Mouse (Mus musculus): ENCODE data around the gene Polr3e.
A peak's percentile ranks its signal among the peaks of the same experiment; 100 is the strongest.

Polr3e gene

GRCm38 (mm10) chr7:120917592-120918461 lies at the start of gene Polr3e:
Polr3e (plus strand) TSS chr7:120917744.
- peak; percentile 51; the same call in 1 of the 2 replicates for TF ChIP-seq GATA4 (IDR thresholded peaks at IDR 0.05; ENCODE audit: insufficient replicate concordance, low read length)

GRCm38 (mm10) chr7:120869883-120870282 lies 47.7 kb upstream of the Polr3e start:
- TF ChIP-seq GATA4 (IDR thresholded peaks at IDR 0.05; ENCODE audit: insufficient replicate concordance, low read length), result no peak

- TF ChIP-seq GATA4 (IDR thresholded peaks at IDR 0.05; ENCODE audit: insufficient replicate concordance, low read length), result no peak
These were observed 47.0 kb upstream of the Polr3e start for GRCm38 (mm10) chr7:120870431-120871008.

GRCm38 (mm10) chr7:120873083-120873482 lies 44.5 kb upstream of the Polr3e start:
- TF ChIP-seq GATA4 (IDR thresholded peaks at IDR 0.05; ENCODE audit: insufficient replicate concordance, low read length), result no peak

GRCm38 (mm10) chr7:120874021-120874420 lies 43.5 kb upstream of the Polr3e start:
- no peak for TF ChIP-seq GATA4 (IDR thresholded peaks at IDR 0.05; ENCODE audit: insufficient replicate concordance, low read length)

GRCm38 (mm10) chr7:120874764-120875539 lies 42.6 kb upstream of the Polr3e start:
- TF ChIP-seq GATA4 (IDR thresholded peaks at IDR 0.05; ENCODE audit: insufficient replicate concordance, low read length), result no peak

- TF ChIP-seq GATA4 (IDR thresholded peaks at IDR 0.05; ENCODE audit: insufficient replicate concordance, low read length), result no peak
These were observed 41.8 kb upstream of the Polr3e start for GRCm38 (mm10) chr7:120875540-120876388.

- no peak for TF ChIP-seq GATA4 (IDR thresholded peaks at IDR 0.05; ENCODE audit: insufficient replicate concordance, low read length)
These were observed 39.3 kb upstream of the Polr3e start for GRCm38 (mm10) chr7:120878271-120878670.

GRCm38 (mm10) chr7:120879972-120880371 lies 37.6 kb upstream of the Polr3e start:
- no peak for TF ChIP-seq GATA4 (IDR thresholded peaks at IDR 0.05; ENCODE audit: insufficient replicate concordance, low read length)

- TF ChIP-seq GATA4 (IDR thresholded peaks at IDR 0.05; ENCODE audit: insufficient replicate concordance, low read length), result no peak
These were observed 36.8 kb upstream of the Polr3e start for GRCm38 (mm10) chr7:120880770-120881169.

GRCm38 (mm10) chr7:120881451-120881850 lies 36.1 kb upstream of the Polr3e start:
- no peak for TF ChIP-seq GATA4 (IDR thresholded peaks at IDR 0.05; ENCODE audit: insufficient replicate concordance, low read length)

GRCm38 (mm10) chr7:120882674-120883073 lies 34.9 kb upstream of the Polr3e start:
- TF ChIP-seq GATA4 (IDR thresholded peaks at IDR 0.05; ENCODE audit: insufficient replicate concordance, low read length), result no peak

- no peak for TF ChIP-seq GATA4 (IDR thresholded peaks at IDR 0.05; ENCODE audit: insufficient replicate concordance, low read length)
These were observed 33.8 kb upstream of the Polr3e start for GRCm38 (mm10) chr7:120883523-120884290.

GRCm38 (mm10) chr7:120884746-120885145 lies 32.8 kb upstream of the Polr3e start:
- TF ChIP-seq GATA4 (IDR thresholded peaks at IDR 0.05; ENCODE audit: insufficient replicate concordance, low read length), result no peak
